ENCODE assay signal across 21 mouse cellular contexts in genomic region chr2:52340990-52341389, GRCm38 (mm10). TPM values are rescaled to one million over a fixed set of nuclear protein-coding genes. Genes with fewer than 3 reads are reported as not detected.
DNase-seq lines count a peak whose midpoint lies in the region; ATAC-seq and TF ChIP-seq lines count a peak whose summit lies in the region.
"Had no signal": no experiment of that assay in that cellular context is flagged by ENCODE, and none has a peak within 500 bp of the region (broad histone marks: within the 10 kb centered on the region; RNA-seq: fewer than 3 reads in every experiment).

No protein-coding gene starts in this region.

- no peak overlapping the region for H3K9ac ChIP-seq in liver, adult 2 months (ENCODE audit: low read depth, low read length)
- H3K9ac ChIP-seq in liver, embryonic 12.5 days, result no peak overlapping the region
- H3K9ac ChIP-seq in midbrain, embryonic 16.5 days (ENCODE audit: low read depth, low read length), result no peak overlapping the region

- H3K4me2 ChIP-seq in liver, embryonic 12.5 days, result no peak overlapping the region
- no peak overlapping the region for H3K4me2 ChIP-seq in midbrain, embryonic 16.5 days (ENCODE audit: low read length)

- ATAC-seq in liver, embryonic 12.5 days, result no peak
- no peak for ATAC-seq in midbrain, embryonic 16.5 days
- ATAC-seq: activated CD4-positive, CD25-positive, alpha-beta regulatory T cell, adult 4 months; CD4-positive, CD25-positive, alpha-beta regulatory T cell, adult 4 months; Patski had no signal

- peak; percentile 56 for DNase-seq in heart, adult 11 months
- no peak for DNase-seq in heart, postnatal 25 days (ENCODE audit: low spot score)
- DNase-seq in liver, adult 2 months (ENCODE audit: extremely low read depth, low read depth, low spot score), result peak; percentile 34
- peak; percentile 52 for DNase-seq in induced T-regulatory cell, adult 2 months (ENCODE audit: low read depth)
- DNase-seq: adrenal gland, adult 2 months; adrenal gland, adult 8-10 months; adrenal gland, postnatal 10 days; adrenal gland, postnatal 14 days; adrenal gland, postnatal 25 days; adrenal gland, postnatal 36 days; B cell, adult 2 months; cerebellum, adult 11 months; cerebellum, adult 11-12 months; cerebellum, adult 18-20 months had no signal

- H3K79me2 ChIP-seq in liver, adult 2 months (ENCODE audit: control insufficient read depth, insufficient read depth, low read length), result no peaks in the 10 kb centered on the region

- TF ChIP-seq CTCF in liver, adult 2 months (IDR thresholded peaks at IDR 0.05; ENCODE audit: low read depth, low read length), result no peak

- no peak overlapping the region for H3K27ac ChIP-seq in liver, adult 2 months (replicated peaks; ENCODE audit: insufficient read depth, low read depth, low read length)
- H3K27ac ChIP-seq in liver, embryonic 12.5 days, result no peak overlapping the region
- H3K27ac ChIP-seq in midbrain, embryonic 16.5 days (ENCODE audit: low read length), result no peak overlapping the region

- 49% methylated on average over 7 of the region's 7 CpGs for WGBS in liver, adult 2 months
- WGBS in liver, embryonic 12.5 days (ENCODE audit: insufficient replicate concordance), result 56% methylated on average over 7 of the region's 7 CpGs
- 79% methylated on average over 7 of the region's 7 CpGs for WGBS in midbrain, embryonic 16.5 days

- TF ChIP-seq POLR2A in liver, adult 2 months (IDR thresholded peaks at IDR 0.05; ENCODE audit: extremely low read depth, insufficient read depth, low read length), result no peak

- intact Hi-C loops in heart, postnatal 25 days (cut with DNase I), result no loop called here

- H3K36me3 ChIP-seq in liver, adult 2 months (ENCODE audit: control insufficient read depth, insufficient read depth, low read length), result no peaks in the 10 kb centered on the region
- H3K36me3 ChIP-seq in liver, embryonic 12.5 days, result no peaks in the 10 kb centered on the region
- no peaks in the 10 kb centered on the region for H3K36me3 ChIP-seq in midbrain, embryonic 16.5 days (ENCODE audit: control insufficient read depth, insufficient read depth, low read length)
- H3K36me3 ChIP-seq: G1E had no signal

- H3K4me3 ChIP-seq in liver, adult 2 months (ENCODE audit: insufficient read depth, low read depth, low read length), result no peak overlapping the region
- H3K4me3 ChIP-seq in liver, embryonic 12.5 days, result no peak overlapping the region
- no peak overlapping the region for H3K4me3 ChIP-seq in midbrain, embryonic 16.5 days (ENCODE audit: low read depth, low read length)

- H3K27me3 ChIP-seq in liver, adult 2 months (ENCODE audit: control insufficient read depth, insufficient read depth, low read length), result no peaks in the 10 kb centered on the region
- no peaks in the 10 kb centered on the region for H3K27me3 ChIP-seq in liver, embryonic 12.5 days (replicated peaks)
- no peaks in the 10 kb centered on the region for H3K27me3 ChIP-seq in midbrain, embryonic 16.5 days (ENCODE audit: control insufficient read depth, insufficient read depth, low read depth, low read length)
- H3K27me3 ChIP-seq: CH12.LX, Patski had no signal

- no peaks in the 10 kb centered on the region for H3K4me1 ChIP-seq in liver, adult 2 months (ENCODE audit: control insufficient read depth, insufficient read depth, low read length)
- no peaks in the 10 kb centered on the region for H3K4me1 ChIP-seq in liver, embryonic 12.5 days
- no peaks in the 10 kb centered on the region for H3K4me1 ChIP-seq in midbrain, embryonic 16.5 days (ENCODE audit: control insufficient read depth, insufficient read depth, low read length)

- H3K9me3 ChIP-seq in liver, embryonic 12.5 days (replicated peaks), result no peaks in the 10 kb centered on the region
- no peaks in the 10 kb centered on the region for H3K9me3 ChIP-seq in midbrain, embryonic 16.5 days (replicated peaks; ENCODE audit: control insufficient read depth, low read length, poor library complexity, severe bottlenecking)
- H3K9me3 ChIP-seq: G1E had no signal

RNA-seq across cellular contexts. Expression of gene Neb, which starts 37.3 kb away (rescaled TPM):
- total RNA-seq in heart, postnatal 25 days (2021), result 1 to 10 TPM; 4.8 to 5.2 TPM
- total RNA-seq in liver, adult 2 months (2014; rRNA removed), result 18.7 and 22.7 TPM in 2 replicates
- 2.8 and 5.6 TPM in 2 replicates for polyA plus RNA-seq in liver, adult 2 months (2012; rRNA removed)
- 0.50 and 1.5 TPM in 2 replicates for polyA plus RNA-seq in liver, embryonic 12.5 days (2016; fragmentation: Nextera tagmentation; extraction: Ambion mirVana)
- polyA plus RNA-seq in midbrain, embryonic 16.5 days (2015; fragmentation: Nextera tagmentation; extraction: Ambion mirVana), result 0.41 and 0.57 TPM in 2 replicates
